Mouse (Mus musculus) lung, adult 2 months (tissue): ENCODE results near the gene Baiap2.

Source experiments
- CTCF ChIP-seq: fragments of 200-500 bp; IDR thresholded peaks from 2 replicates; pipeline ENCODE4 v1.5.1; 2011; ENCODE audit warnings: mild to moderate bottlenecking, low read length, control low read depth; ENCODE audit not compliant: insufficient read depth
- POLR2A ChIP-seq: fragments of 200-500 bp; IDR thresholded peaks from 2 replicates; pipeline ENCODE4 v1.6.1; 2011; ENCODE audit warnings: low read depth, mild to moderate bottlenecking, control low read depth, low read length, borderline replicate concordance; ENCODE audit errors: extremely low read depth

DNA sequence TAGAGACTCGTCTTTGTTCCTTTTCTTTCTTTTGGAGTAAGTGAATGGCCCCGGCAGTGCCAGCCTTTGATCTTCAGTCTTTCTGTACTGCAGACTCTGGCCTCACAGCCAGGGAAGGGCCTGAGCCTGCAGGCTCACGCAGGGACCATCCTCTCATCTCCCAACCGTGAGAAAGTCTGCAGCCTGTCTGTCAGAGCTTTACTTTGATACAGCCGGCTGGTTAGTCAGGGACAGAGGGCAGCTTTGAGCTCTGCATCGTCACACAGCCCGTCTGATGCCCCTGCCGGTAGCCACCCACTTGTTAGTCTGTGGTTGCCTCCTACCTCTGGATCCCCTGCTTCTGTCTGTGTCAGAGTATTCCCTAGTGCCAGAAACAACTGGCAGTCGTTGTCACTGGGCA is 22.5 kb downstream of the Baiap2 start:
- no peak for TF ChIP-seq POLR2A
- no peak for TF ChIP-seq CTCF
